Mouse (Mus musculus): ENCODE measurements around the gene Fam3c. TPM values are rescaled to one million over a fixed set of nuclear protein-coding genes. Genes with fewer than 3 reads are reported as not detected.

The Fam3c gene
- polyA plus RNA-seq, 1 experiment from 2014 or later = 35.6 TPM

DNA sequence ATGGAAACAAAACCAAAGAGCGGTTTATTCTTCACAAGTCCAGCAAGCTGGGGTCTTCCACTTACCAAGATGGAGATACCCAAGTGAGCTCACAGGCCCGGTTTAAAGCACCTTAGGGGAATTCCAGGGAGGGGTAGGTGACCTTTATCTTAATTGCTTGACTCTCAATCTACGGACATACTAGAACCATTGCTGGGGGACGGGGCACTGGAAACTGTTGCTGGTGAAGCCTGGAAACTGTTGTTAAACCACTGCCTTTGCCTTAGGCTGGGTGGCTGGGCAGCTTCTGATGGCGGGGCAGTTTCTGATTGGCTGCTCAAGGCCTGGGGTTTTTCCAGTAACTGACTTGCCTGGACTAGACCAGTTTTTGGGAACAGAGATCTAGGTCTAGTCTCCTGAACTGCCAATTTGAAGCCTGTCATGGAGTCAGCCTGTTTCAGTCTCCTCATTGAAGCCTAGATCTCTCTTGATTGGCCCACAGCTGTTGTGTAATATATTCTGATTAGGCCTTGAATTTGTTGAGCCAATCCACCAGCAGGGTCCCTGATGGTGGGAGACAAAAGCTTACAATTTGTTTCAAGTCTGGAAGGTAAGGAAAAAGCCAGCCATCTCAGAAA, 29.3 kb upstream of the Fam3c start:
- no peaks in the 10 kb centered on the region for H3K27me3 ChIP-seq (replicated peaks; ENCODE audit: control insufficient read depth, insufficient read depth, low read length)
- H3K4me3 ChIP-seq (ENCODE audit: low read length) = no peak overlapping the region
- 90% methylated on average over 5 of the region's 5 CpGs for WGBS
- H3K4me2 ChIP-seq (ENCODE audit: low read depth, low read length) = no peak overlapping the region
- H3K27ac ChIP-seq (ENCODE audit: low read length) = no peak overlapping the region
- no peaks in the 10 kb centered on the region for H3K9me3 ChIP-seq (ENCODE audit: control insufficient read depth, low read length)
- ATAC-seq = no peak
- no peaks in the 10 kb centered on the region for H3K4me1 ChIP-seq (ENCODE audit: control insufficient read depth, insufficient read depth, low read length)
- no peak overlapping the region for H3K9ac ChIP-seq (ENCODE audit: low read depth, low read length)
- H3K36me3 ChIP-seq (ENCODE audit: control insufficient read depth, insufficient read depth, low read length) = no peaks in the 10 kb centered on the region

DNA sequence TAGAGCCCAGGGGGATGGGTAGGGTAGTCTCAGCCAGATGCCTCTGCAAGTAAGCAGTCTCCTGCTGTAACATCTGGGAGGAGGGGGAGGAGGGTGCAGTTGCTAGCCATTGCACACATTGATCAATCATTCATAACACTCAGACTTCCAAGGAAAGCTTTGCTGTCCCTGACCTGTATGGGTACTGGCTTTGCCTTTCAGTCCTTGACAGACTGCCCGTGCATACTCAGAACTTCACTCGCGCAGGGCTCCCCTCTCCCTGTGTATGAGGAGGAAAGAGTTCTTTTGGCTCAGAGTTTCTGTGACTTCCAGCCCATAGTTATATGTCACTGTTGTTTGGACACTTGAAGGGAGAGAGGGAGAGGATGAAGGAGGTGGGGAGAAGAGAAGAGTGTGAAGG, 24.2 kb upstream of the Fam3c start:
- H3K9me3 ChIP-seq (ENCODE audit: control insufficient read depth, low read length) = no peaks in the 10 kb centered on the region
- H3K9ac ChIP-seq (ENCODE audit: low read depth, low read length) = no peak overlapping the region
- ATAC-seq = peak; percentile 23; the same call in 1 of the 2 replicates
- no peaks in the 10 kb centered on the region for H3K27me3 ChIP-seq (replicated peaks; ENCODE audit: control insufficient read depth, insufficient read depth, low read length)
- no peak overlapping the region for H3K4me2 ChIP-seq (ENCODE audit: low read depth, low read length)
- no peak overlapping the region for H3K4me3 ChIP-seq (ENCODE audit: low read length)
- H3K36me3 ChIP-seq (ENCODE audit: control insufficient read depth, insufficient read depth, low read length) = no peaks in the 10 kb centered on the region
- no peak overlapping the region for H3K27ac ChIP-seq (ENCODE audit: low read length)
- WGBS = 80% methylated on average over 3 of the region's 3 CpGs
- peaks cover 4% of the 10 kb centered on the region; the same call in 1 of the 2 replicates for H3K4me1 ChIP-seq (ENCODE audit: control insufficient read depth, insufficient read depth, low read length)

DNA sequence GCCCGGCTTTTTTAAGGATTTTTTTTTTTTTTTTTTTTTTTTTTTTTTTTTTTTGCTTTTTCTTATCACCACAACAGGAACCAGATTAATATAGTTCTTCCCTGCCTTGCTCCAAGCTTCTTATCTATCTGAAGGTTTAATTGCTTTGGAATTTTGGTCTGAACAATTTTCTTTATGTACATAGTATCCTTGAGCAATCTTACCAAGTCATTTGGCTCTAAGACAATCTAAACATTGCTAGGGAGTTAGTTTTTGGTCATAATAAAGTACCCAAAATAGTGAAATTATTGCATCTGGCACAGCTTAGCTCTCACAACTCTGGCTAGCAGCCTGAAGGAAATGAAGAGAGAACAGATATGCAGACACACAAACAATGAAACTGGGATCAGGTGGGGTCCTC, 23.8 kb upstream of the Fam3c start:
- H3K9me3 ChIP-seq (ENCODE audit: control insufficient read depth, low read length) = no peaks in the 10 kb centered on the region
- no peak overlapping the region for H3K4me3 ChIP-seq (ENCODE audit: low read length)
- ATAC-seq = peak; percentile 55; the same call in 1 of the 2 replicates
- 89% methylated on average over 1 of the region's 1 CpGs for WGBS
- peaks cover 4% of the 10 kb centered on the region; the same call in 1 of the 2 replicates for H3K4me1 ChIP-seq (ENCODE audit: control insufficient read depth, insufficient read depth, low read length)
- H3K4me2 ChIP-seq (ENCODE audit: low read depth, low read length) = no peak overlapping the region
- H3K9ac ChIP-seq (ENCODE audit: low read depth, low read length) = no peak overlapping the region
- no peaks in the 10 kb centered on the region for H3K27me3 ChIP-seq (replicated peaks; ENCODE audit: control insufficient read depth, insufficient read depth, low read length)
- no peaks in the 10 kb centered on the region for H3K36me3 ChIP-seq (ENCODE audit: control insufficient read depth, insufficient read depth, low read length)
- H3K27ac ChIP-seq (ENCODE audit: low read length) = no peak overlapping the region

DNA sequence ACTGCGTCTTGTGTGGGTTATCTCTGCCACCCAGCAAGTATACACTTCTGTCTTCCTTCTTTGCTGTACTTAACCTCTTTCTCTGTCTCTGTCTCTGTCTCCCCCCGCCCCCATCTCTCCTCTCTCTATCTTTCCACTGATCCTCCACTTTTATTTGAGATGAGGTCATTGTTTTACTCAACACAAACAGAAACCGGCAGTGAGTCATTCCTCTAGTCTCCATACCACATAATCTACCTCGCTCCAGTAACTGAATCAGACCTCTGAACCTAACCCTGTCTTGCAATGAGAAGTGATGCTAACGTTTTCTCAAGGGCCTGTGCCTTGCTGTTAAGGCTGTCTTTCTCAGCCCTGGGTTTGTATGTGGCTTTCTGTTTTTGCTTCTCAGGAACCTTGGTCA, 22.4 kb upstream of the Fam3c start:
- no peak overlapping the region for H3K4me2 ChIP-seq (ENCODE audit: low read depth, low read length)
- H3K4me3 ChIP-seq (ENCODE audit: low read length) = no peak overlapping the region
- no peaks in the 10 kb centered on the region for H3K36me3 ChIP-seq (ENCODE audit: control insufficient read depth, insufficient read depth, low read length)
- peaks cover 4% of the 10 kb centered on the region; the same call in 1 of the 2 replicates for H3K4me1 ChIP-seq (ENCODE audit: control insufficient read depth, insufficient read depth, low read length)
- H3K27me3 ChIP-seq (replicated peaks; ENCODE audit: control insufficient read depth, insufficient read depth, low read length) = no peaks in the 10 kb centered on the region
- H3K9ac ChIP-seq (ENCODE audit: low read depth, low read length) = no peak overlapping the region
- H3K9me3 ChIP-seq (ENCODE audit: control insufficient read depth, low read length) = no peaks in the 10 kb centered on the region
- no peak overlapping the region for H3K27ac ChIP-seq (ENCODE audit: low read length)
- peak; percentile 48; the same call in 1 of the 2 replicates for ATAC-seq
- 41% methylated on average over 5 of the region's 5 CpGs for WGBS

DNA sequence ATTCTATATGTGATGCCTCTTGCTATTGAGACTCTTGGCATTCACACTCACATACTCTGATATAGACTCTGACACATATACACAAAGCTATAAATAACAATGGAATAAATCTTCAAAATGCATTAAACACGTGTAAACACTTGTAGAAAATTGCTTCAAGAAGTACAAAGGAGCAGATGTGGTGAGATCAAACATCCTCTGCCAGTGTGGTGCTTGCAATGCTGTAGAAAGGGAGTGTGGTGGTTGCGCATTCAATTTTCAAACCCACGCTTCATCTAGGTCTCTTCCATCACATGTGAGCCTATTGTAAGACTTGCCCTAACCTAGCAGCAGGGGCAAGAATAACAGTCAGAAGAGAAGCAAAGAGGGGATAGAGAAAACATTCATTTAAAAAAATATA, 18.7 kb upstream of the Fam3c start:
- Histone ChIP-seq H3K9me3 (ENCODE audit: control insufficient read depth, low read length) (no peaks in the 10 kb centered on the region), H3K9ac (ENCODE audit: low read depth, low read length) (no peak overlapping the region), H3K27ac (ENCODE audit: low read length) (no peak overlapping the region), H3K4me2 (ENCODE audit: low read depth, low read length) (no peak overlapping the region), H3K4me3 (ENCODE audit: low read length) (no peak overlapping the region), H3K36me3 (ENCODE audit: control insufficient read depth, insufficient read depth, low read length) (no peaks in the 10 kb centered on the region), H3K27me3 (replicated peaks; ENCODE audit: control insufficient read depth, insufficient read depth, low read length) (no peaks in the 10 kb centered on the region), H3K4me1 (ENCODE audit: control insufficient read depth, insufficient read depth, low read length) (peaks cover 4% of the 10 kb centered on the region; the same call in 1 of the 2 replicates)
- ATAC-seq = no peak
- WGBS = 78% methylated on average over 3 of the region's 3 CpGs

DNA sequence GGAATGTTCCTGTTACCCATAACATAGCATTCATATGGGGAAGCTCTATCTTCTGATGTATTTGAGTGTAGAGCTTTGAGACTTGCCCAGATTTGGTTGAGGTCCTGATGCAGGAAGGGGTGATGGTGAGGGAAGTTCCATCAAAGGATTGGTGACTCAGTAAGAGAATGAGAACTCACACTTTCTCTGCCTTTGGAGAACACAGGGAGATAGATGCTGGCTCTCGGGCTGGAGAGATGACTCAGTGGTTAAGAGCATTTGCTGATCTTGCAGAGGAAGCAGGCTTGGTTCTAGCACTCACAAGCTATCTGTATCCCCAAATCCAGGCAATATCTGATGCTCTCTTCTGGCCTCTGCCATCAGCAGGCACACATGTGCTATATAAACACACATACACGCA, 17.4 kb upstream of the Fam3c start:
- H3K9ac ChIP-seq (ENCODE audit: low read depth, low read length) = no peak overlapping the region
- H3K27me3 ChIP-seq (replicated peaks; ENCODE audit: control insufficient read depth, insufficient read depth, low read length) = no peaks in the 10 kb centered on the region
- no peaks in the 10 kb centered on the region for H3K9me3 ChIP-seq (ENCODE audit: control insufficient read depth, low read length)
- no peak for ATAC-seq
- H3K36me3 ChIP-seq (ENCODE audit: control insufficient read depth, insufficient read depth, low read length) = no peaks in the 10 kb centered on the region
- no peak overlapping the region for H3K4me3 ChIP-seq (ENCODE audit: low read length)
- H3K4me1 ChIP-seq (ENCODE audit: control insufficient read depth, insufficient read depth, low read length) = no peaks in the 10 kb centered on the region; the same call in 1 of the 2 replicates
- H3K4me2 ChIP-seq (ENCODE audit: low read depth, low read length) = no peak overlapping the region
- 90% methylated on average over 2 of the region's 2 CpGs for WGBS
- H3K27ac ChIP-seq (ENCODE audit: low read length) = no peak overlapping the region

DNA sequence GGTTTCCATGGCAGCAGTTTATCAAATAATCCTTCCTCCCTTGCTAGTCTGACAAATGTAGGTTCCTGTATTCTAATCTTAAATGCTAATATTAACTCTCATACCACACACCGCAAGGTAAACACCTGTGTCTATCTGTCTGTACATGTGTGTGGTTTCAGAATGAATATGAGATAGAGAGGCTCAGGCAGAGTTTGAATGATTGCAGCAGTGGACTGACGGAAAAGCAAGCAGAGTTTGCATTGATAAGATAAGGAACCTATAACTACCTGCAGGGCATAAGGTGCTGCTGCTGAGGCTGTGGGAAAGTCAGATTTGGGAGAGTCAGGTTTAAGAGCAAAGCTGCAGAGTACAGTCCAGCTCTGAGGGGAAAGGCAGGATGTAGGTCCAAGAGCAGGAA, 10.9 kb upstream of the Fam3c start:
- H3K27me3 ChIP-seq (replicated peaks; ENCODE audit: control insufficient read depth, insufficient read depth, low read length) = no peaks in the 10 kb centered on the region
- no peak overlapping the region for H3K9ac ChIP-seq (ENCODE audit: low read depth, low read length)
- peak; percentile 79 for ATAC-seq
- no peaks in the 10 kb centered on the region for H3K36me3 ChIP-seq (ENCODE audit: control insufficient read depth, insufficient read depth, low read length)
- H3K4me3 ChIP-seq (ENCODE audit: low read length) = no peak overlapping the region
- 61% methylated on average over 2 of the region's 2 CpGs for WGBS
- no peak overlapping the region for H3K4me2 ChIP-seq (ENCODE audit: low read depth, low read length)
- no peak overlapping the region for H3K27ac ChIP-seq (ENCODE audit: low read length)
- no peaks in the 10 kb centered on the region for H3K4me1 ChIP-seq (ENCODE audit: control insufficient read depth, insufficient read depth, low read length)
- no peaks in the 10 kb centered on the region for H3K9me3 ChIP-seq (ENCODE audit: control insufficient read depth, low read length)

DNA sequence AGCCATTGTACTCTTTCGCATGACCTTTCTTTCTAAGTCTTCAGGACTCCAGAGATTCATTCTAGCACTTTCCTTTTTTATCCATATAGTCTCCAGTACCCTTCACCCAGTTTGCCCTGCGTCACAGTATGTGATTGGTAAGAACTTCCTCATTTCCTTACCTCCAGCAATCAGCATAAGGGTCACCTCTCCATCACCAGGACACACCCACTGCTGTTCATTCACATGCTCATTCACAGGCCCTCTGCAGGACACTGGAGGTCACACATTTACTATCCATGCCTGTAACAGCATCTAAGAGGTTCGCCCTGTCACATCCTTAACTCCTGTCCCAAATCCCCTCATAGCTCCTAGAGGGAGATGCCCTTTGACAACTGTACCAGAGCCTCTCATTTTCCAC, 7.5 kb upstream of the Fam3c start:
- WGBS = 75% methylated on average over 3 of the region's 3 CpGs
- H3K9me3 ChIP-seq (ENCODE audit: control insufficient read depth, low read length) = no peaks in the 10 kb centered on the region
- 0 out of 2 replicates have a peak, but pooled peaks have one; percentile 29 for ATAC-seq
- H3K36me3 ChIP-seq (ENCODE audit: control insufficient read depth, insufficient read depth, low read length) = no peaks in the 10 kb centered on the region
- no peak overlapping the region for H3K4me3 ChIP-seq (ENCODE audit: low read length)
- no peak overlapping the region for H3K4me2 ChIP-seq (ENCODE audit: low read depth, low read length)
- H3K27ac ChIP-seq (ENCODE audit: low read length) = no peak overlapping the region
- no peaks in the 10 kb centered on the region for H3K27me3 ChIP-seq (replicated peaks; ENCODE audit: control insufficient read depth, insufficient read depth, low read length)
- H3K9ac ChIP-seq (ENCODE audit: low read depth, low read length) = no peak overlapping the region
- H3K4me1 ChIP-seq (ENCODE audit: control insufficient read depth, insufficient read depth, low read length) = no peaks in the 10 kb centered on the region

DNA sequence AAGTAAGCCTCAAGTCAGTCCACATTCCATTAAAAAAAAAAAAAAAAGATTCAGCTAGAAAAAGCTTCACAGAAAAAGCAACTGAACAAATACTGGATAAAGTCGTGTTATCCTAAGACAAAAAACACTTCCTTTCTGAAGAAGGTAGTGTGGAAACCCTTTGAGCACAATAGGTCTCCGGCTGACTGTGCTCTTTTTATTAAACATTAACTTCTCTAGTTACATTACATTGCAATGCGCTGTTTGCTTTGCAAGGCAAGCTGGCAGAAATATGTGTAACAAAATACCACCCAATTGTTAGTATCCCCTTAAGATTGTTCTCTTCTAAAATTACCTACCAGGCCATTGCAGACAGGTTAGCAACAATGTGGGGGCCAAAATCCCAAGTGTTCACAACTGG, 5.9 kb upstream of the Fam3c start:
- no peak overlapping the region for H3K4me3 ChIP-seq (ENCODE audit: low read length)
- H3K4me1 ChIP-seq (ENCODE audit: control insufficient read depth, insufficient read depth, low read length) = no peaks in the 10 kb centered on the region
- peak; percentile 70 for ATAC-seq
- H3K27me3 ChIP-seq (replicated peaks; ENCODE audit: control insufficient read depth, insufficient read depth, low read length) = no peaks in the 10 kb centered on the region
- no peaks in the 10 kb centered on the region for H3K36me3 ChIP-seq (ENCODE audit: control insufficient read depth, insufficient read depth, low read length)
- H3K27ac ChIP-seq (ENCODE audit: low read length) = peak overlapping the region; percentile 9; the same call in 1 of the 2 replicates
- H3K4me2 ChIP-seq (ENCODE audit: low read depth, low read length) = no peak overlapping the region
- H3K9me3 ChIP-seq (ENCODE audit: control insufficient read depth, low read length) = no peaks in the 10 kb centered on the region
- 39% methylated on average over 3 of the region's 3 CpGs for WGBS
- H3K9ac ChIP-seq (ENCODE audit: low read depth, low read length) = no peak overlapping the region

DNA sequence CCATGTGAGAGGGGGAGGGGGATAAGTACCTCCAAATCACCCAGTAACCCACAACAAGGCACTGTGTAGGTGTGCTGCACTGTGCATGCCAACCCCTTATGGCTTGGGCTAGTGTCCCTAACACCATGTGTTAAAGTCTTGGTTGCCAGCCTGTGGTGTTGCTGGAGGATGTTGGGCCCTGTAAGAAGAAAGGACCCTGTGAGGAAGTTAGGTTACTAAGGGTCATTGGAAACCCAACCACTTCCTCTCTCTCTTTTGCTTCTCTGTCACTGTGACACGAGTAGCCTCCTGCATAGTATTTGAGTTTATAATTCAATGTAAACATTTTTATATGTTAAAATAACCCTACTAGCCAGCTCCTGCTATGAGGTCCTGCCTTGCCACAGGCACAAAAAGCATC, 3.0 kb upstream of the Fam3c start:
- no peak overlapping the region for H3K4me3 ChIP-seq (ENCODE audit: low read length)
- peaks cover 3% of the 10 kb centered on the region; the same call in 1 of the 2 replicates for H3K4me1 ChIP-seq (ENCODE audit: control insufficient read depth, insufficient read depth, low read length)
- no peak overlapping the region for H3K27ac ChIP-seq (ENCODE audit: low read length)
- H3K27me3 ChIP-seq (replicated peaks; ENCODE audit: control insufficient read depth, insufficient read depth, low read length) = no peaks in the 10 kb centered on the region
- WGBS = 55% methylated on average over 1 of the region's 1 CpGs
- no peak for ATAC-seq
- H3K36me3 ChIP-seq (ENCODE audit: control insufficient read depth, insufficient read depth, low read length) = no peaks in the 10 kb centered on the region
- no peak overlapping the region for H3K9ac ChIP-seq (ENCODE audit: low read depth, low read length)
- no peaks in the 10 kb centered on the region for H3K9me3 ChIP-seq (ENCODE audit: control insufficient read depth, low read length)
- no peak overlapping the region for H3K4me2 ChIP-seq (ENCODE audit: low read depth, low read length)
